Comparison of ENCODE assay signal across 8 mouse cellular contexts in genomic region chr8:126757951-126758757, GRCm38 (mm10).
DNase-seq lines count a peak whose midpoint lies in the region; ATAC-seq and TF ChIP-seq lines count a peak whose summit lies in the region.

No protein-coding gene starts in this region.

- no peak overlapping the region for H3K4me3 ChIP-seq in intestine, postnatal 0 days (ENCODE audit: low read depth, low read length)
- no peak overlapping the region for H3K4me3 ChIP-seq in lung, adult 2 months (replicated peaks; ENCODE audit: extremely low read depth, low read depth, low read length)
- H3K4me3 ChIP-seq in spleen, adult 2 months (ENCODE audit: extremely low read depth, insufficient read depth, insufficient read length), result no peak overlapping the region
- H3K4me3 ChIP-seq in forebrain, embryonic 13.5 days, result no peak overlapping the region

- H3K9ac ChIP-seq in intestine, postnatal 0 days (ENCODE audit: low read depth, low read length), result no peak overlapping the region
- no peak overlapping the region for H3K9ac ChIP-seq in forebrain, embryonic 13.5 days

- peak; percentile 56 for DNase-seq in layer of hippocampus, adult 11-12 months (ENCODE audit: low spot score)
- DNase-seq in layer of hippocampus, postnatal 25 days (ENCODE audit: extremely low spot score in 1 of 2, low spot score in 1 of 2), result no peak
- DNase-seq in frontal cortex, postnatal 10 days (ENCODE audit: low spot score in 2 of 2), result peak; percentile 23 to 61
- DNase-seq in lung, adult 2 months, result peak; percentile 64
- DNase-seq in spleen, adult 2 months (ENCODE audit: low read depth in 1 of 2, low spot score in 2 of 2), result peak; percentile 52 to 61
- DNase-seq in ovary, postnatal 36 days (ENCODE audit: low spot score), result no peak

- peak; percentile 42; the same call in 1 of the 2 replicates for TF ChIP-seq POLR2A in lung, adult 2 months (IDR thresholded peaks at IDR 0.05; ENCODE audit: borderline replicate concordance, extremely low read depth, low read depth, low read length)
- no peak for TF ChIP-seq POLR2A in spleen, adult 2 months (IDR thresholded peaks at IDR 0.05; ENCODE audit: low read depth, low read length)

- TF ChIP-seq CTCF in intestine, postnatal 0 days (IDR thresholded peaks at IDR 0.05; ENCODE audit: low read depth), result peak; percentile 62
- no peak for TF ChIP-seq CTCF in lung, adult 2 months (IDR thresholded peaks at IDR 0.05; ENCODE audit: insufficient read depth, low read length)
- 0 out of 2 replicates have a peak, but pooled peaks have one; percentile 3 for TF ChIP-seq CTCF in spleen, adult 2 months (IDR thresholded peaks at IDR 0.05; ENCODE audit: extremely low read depth, insufficient read depth, insufficient read length, insufficient replicate concordance)

- ATAC-seq in intestine, postnatal 0 days, result peak; percentile 39; the same call in 1 of the 2 replicates
- no peak for ATAC-seq in forebrain, embryonic 13.5 days

- H3K27me3 ChIP-seq in intestine, postnatal 0 days (replicated peaks; ENCODE audit: control insufficient read depth, insufficient read depth, low read length), result no peaks in the 10 kb centered on the region
- H3K27me3 ChIP-seq in spleen, adult 2 months (ENCODE audit: control insufficient read depth, insufficient read depth, low read length), result no peaks in the 10 kb centered on the region
- H3K27me3 ChIP-seq in forebrain, embryonic 13.5 days, result no peaks in the 10 kb centered on the region

- 64% methylated on average over 12 of the region's 12 CpGs for WGBS in intestine, postnatal 0 days
- 36% methylated on average over 12 of the region's 12 CpGs for WGBS in lung, adult 2 months
- WGBS in spleen, adult 2 months, result 18% methylated on average over 12 of the region's 12 CpGs
- WGBS in forebrain, embryonic 13.5 days, result 87% methylated on average over 12 of the region's 12 CpGs

- H3K4me2 ChIP-seq in intestine, postnatal 0 days (replicated peaks; ENCODE audit: low read depth), result no peak overlapping the region
- H3K4me2 ChIP-seq in forebrain, embryonic 13.5 days, result no peak overlapping the region

- no peaks in the 10 kb centered on the region for H3K36me3 ChIP-seq in intestine, postnatal 0 days (ENCODE audit: control insufficient read depth, insufficient read depth)
- H3K36me3 ChIP-seq in spleen, adult 2 months (ENCODE audit: control insufficient read depth, insufficient read depth, low read length), result no peaks in the 10 kb centered on the region
- H3K36me3 ChIP-seq in forebrain, embryonic 13.5 days (ENCODE audit: poor library complexity, severe bottlenecking), result no peaks in the 10 kb centered on the region

- peaks cover 3% of the 10 kb centered on the region; the same call in 1 of the 2 replicates for H3K4me1 ChIP-seq in intestine, postnatal 0 days (replicated peaks; ENCODE audit: control insufficient read depth, insufficient read depth, low read length)
- H3K4me1 ChIP-seq in lung, adult 2 months (ENCODE audit: control insufficient read depth, insufficient read depth, low read length), result peaks cover 25% of the 10 kb centered on the region
- peaks cover 19% of the 10 kb centered on the region; the same call in 1 of the 2 replicates for H3K4me1 ChIP-seq in spleen, adult 2 months (ENCODE audit: control insufficient read depth, insufficient read depth, insufficient read length)
- peaks cover 16% of the 10 kb centered on the region for H3K4me1 ChIP-seq in forebrain, embryonic 13.5 days

- H3K9me3 ChIP-seq in intestine, postnatal 0 days (ENCODE audit: control insufficient read depth), result no peaks in the 10 kb centered on the region
- H3K9me3 ChIP-seq in forebrain, embryonic 13.5 days (replicated peaks), result no peaks in the 10 kb centered on the region

- H3K27ac ChIP-seq in intestine, postnatal 0 days (ENCODE audit: low read depth, low read length), result no peak overlapping the region; the same call in 1 of the 2 replicates
- peak overlapping the region; percentile 68 for H3K27ac ChIP-seq in spleen, adult 2 months (ENCODE audit: insufficient read depth, low read length)
- H3K27ac ChIP-seq in forebrain, embryonic 13.5 days, result no peak overlapping the region

Comparison
In these comparisons a context has a peak if more than half of its experiments do, and no peak if none do; other contexts are left out.
1. DNase-seq: peak in layer of hippocampus, adult 11-12 months (single experiment), frontal cortex, postnatal 10 days (2 of 2), lung, adult 2 months (single experiment) and spleen, adult 2 months (2 of 2); none in layer of hippocampus, postnatal 25 days (0 of 2) and ovary, postnatal 36 days (single experiment).